Mouse (Mus musculus) spleen, adult 12 weeks (tissue): ENCODE data around the gene Ppfia2.

Experiments
- DNase-seq: peaks from one replicate; pipeline ENCODE4 v3.0.0; 2022; ENCODE audit warnings: low spot score

Gene Ppfia2

GRCm38 (mm10) chr10:106914275-106914674 lies 444.1 kb downstream of the Ppfia2 start:
- no peak for DNase-seq

- DNase-seq = no peak
Measured at GRCm38 (mm10) chr10:106914822-106915221, 444.7 kb downstream of the Ppfia2 start.

- DNase-seq = no peak
Measured at GRCm38 (mm10) chr10:106924334-106924733, 454.2 kb downstream of the Ppfia2 start.

- no peak for DNase-seq
Measured at GRCm38 (mm10) chr10:106924798-106925197, 454.7 kb downstream of the Ppfia2 start.

- no peak for DNase-seq
Measured at GRCm38 (mm10) chr10:106928576-106929332, 458.6 kb downstream of the Ppfia2 start.

GRCm38 (mm10) chr10:106932571-106933073 lies 462.5 kb downstream of the Ppfia2 start:
- no peak for DNase-seq

GRCm38 (mm10) chr10:106936996-106937395 lies 466.9 kb downstream of the Ppfia2 start:
- DNase-seq = no peak

GRCm38 (mm10) chr10:106938851-106939250 lies 468.7 kb downstream of the Ppfia2 start:
- DNase-seq = no peak

GRCm38 (mm10) chr10:106939441-106939840 lies 469.3 kb downstream of the Ppfia2 start:
- no peak for DNase-seq

GRCm38 (mm10) chr10:106941380-106941779 lies 471.2 kb downstream of the Ppfia2 start:
- no peak for DNase-seq

- no peak for DNase-seq
Measured at GRCm38 (mm10) chr10:106959026-106959425, 488.9 kb downstream of the Ppfia2 start.

- DNase-seq = no peak
Measured at GRCm38 (mm10) chr10:106975193-106976141, 505.3 kb downstream of the Ppfia2 start.
